Mouse (Mus musculus) thymus, postnatal 10 days (tissue): ENCODE results near the gene Fev.
A peak's percentile ranks its signal among the peaks of the same experiment; 100 is the strongest.

ENCODE experiments used
- DNase-seq, 2 experiments: peaks; one replicate each; pipeline ENCODE4 v3.0.0; 2021; ENCODE audit warnings: low spot score in 2 of 2

The Fev gene

GRCm38 (mm10) chr1:74880785-74881360 lies 4.3 kb downstream of the Fev start:
- peak in 1 of 2 experiments; percentile 36 for DNase-seq

DNA sequence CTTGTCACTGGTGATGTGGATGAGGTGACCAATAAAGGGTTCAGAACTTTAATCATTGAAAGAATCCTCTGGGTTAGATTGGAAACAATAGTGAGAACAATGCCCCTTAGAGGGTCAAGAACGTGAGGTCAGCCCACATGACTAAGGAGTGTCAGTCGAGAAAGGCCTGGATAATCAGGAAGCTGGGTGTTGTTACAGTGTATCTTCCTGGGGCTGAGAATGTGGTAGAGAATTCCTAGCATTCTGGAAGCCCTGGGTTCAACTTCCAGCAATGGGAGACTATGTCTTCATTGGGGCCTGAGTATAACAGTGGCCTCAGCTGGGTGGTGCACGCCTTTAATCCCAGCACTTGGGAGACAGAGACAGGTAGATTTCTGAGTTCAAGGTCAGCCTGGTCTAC lies 8.0 kb downstream of the Fev start:
- DNase-seq = no peak

DNA sequence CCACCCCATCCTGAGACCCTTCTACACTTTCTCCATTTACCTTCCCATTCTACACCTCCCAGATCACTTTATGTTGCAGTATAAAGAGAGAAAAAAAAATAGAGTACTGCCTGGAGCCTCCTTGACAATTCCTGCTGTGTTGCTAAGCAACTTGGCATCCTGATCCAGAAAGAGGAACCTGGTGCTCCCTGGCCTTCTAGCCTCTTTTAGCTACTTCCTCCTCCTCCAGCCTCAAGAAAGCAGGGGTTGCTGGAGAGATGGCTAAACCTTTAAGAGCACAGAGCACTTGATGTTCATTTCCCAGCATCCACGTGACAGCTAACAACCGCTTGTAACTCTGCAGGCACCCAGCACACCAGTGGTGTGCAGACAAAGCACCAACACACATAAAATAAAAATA lies 13.0 kb downstream of the Fev start:
- DNase-seq = no peak

- no peak for DNase-seq
Observed at GRCm38 (mm10) chr1:74861783-74862182, 23.4 kb downstream of the Fev start.

DNA sequence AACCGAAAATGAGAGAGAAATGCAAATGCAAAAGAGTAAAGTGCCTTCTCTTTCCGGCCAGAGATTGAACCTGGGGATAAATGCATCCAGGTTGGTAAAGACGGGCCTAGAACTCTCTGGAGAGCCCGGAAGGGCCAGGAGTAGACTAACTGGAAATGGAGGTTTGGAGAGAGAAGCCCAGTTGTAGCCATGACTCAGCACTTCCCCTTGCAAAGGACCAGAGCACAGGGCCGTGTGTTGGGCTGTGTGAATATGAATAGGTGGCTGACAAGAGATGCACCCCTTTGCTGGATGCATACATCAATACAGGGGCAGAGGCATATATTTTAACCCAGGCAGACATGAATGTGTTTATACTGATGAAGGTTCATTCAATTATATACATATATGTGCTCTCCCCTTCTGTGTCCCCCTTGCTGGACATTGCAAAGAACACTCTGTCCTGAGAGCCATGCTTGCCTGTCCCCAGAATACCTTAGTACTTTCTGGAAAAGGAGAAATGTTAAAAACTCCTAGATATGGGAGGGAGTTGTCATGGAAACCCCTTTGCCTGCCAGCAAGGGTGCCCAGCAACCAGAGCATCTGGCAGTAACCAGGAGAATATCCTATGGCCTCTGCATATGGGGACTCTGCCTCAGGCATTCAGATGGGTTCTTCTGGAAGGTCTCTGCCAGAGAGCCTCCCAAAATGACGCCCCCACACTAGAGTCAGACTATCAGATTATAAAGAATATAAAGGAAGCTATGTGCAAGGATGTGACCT lies 25.8 kb downstream of the Fev start:
- no peak for DNase-seq

- no peak for DNase-seq
Observed at GRCm38 (mm10) chr1:74858805-74859204, 26.4 kb downstream of the Fev start.

- peak in 1 of 2 experiments; percentile 38 for DNase-seq
Observed at GRCm38 (mm10) chr1:74858171-74858719, 27.0 kb downstream of the Fev start.

DNA sequence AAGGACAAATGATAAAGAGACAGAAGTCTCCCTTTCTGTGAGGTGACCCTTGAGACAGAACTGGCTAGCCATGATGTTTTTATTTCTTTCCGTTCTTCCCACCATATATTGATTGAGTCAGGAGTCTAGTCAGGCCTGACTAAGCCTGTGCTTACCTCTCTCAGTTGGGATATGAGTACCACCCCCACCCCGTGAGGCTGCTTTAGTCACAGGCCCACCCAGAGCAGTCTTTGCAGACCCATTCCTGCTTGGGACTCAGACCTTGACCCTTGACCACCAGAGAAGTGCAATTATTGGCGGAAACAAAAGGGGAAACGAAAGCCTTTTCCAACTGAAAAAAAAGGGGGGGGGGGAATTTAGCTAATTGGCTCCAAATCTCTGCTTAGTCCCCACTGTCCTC lies 27.5 kb downstream of the Fev start:
- DNase-seq = no peak

DNA sequence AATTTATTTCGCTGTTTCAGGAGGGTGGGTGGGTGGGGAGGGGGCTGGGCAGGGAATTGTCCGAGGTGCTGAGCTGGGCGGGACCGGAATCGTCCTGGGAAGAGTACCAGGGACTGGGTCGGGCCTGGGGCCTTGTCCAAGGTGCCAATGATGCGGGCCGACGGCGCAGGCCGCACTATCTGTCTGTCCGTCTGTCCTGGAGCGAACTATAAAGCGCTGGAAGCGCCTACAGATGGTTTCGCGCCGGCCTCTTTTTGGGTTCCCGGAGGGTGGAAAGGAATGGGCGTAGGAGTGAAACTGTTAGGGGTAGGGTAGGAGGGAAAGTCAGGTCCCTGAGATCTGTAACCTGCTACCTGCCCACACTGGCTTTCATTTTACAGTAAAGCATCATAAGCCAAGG lies 28.0 kb downstream of the Fev start:
- DNase-seq = no peak

DNA sequence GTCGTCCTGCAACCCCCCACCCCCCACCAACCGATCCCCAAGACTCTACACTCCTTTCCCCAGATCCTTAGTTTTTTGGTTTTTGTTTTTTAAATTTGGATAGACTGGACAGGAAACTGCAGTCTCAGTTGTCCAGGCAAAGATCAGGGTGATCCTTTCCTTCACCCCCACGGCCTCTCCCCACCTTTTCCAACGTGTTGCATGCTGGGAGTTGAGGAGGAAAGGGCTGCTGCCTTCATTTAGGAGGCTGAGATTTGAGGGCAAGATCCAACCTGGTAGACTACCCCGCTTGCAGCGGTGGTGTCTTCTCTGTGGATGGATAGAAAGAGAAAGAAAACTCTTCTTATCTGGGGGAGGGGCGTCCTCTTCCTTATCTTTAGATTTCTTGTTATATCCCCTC lies 28.4 kb downstream of the Fev start:
- no peak for DNase-seq

DNA sequence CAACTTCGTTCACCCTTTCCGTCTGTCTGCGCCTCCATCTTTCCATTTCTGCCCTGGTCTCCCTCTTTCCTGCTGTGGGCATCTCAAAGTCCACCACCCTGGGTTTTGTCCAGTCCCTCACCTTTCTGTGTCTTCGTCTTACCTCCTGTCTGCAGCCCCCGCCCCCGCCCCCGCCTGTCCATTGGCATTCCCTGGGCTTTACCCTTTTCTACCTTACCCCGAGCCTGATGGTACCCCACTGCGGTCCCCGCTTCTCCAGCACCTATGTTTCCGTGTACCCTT lies 28.8 kb downstream of the Fev start:
- DNase-seq = no peak

- DNase-seq = no peak
Observed at GRCm38 (mm10) chr1:74855651-74856438, 29.4 kb downstream of the Fev start.

GRCm38 (mm10) chr1:74855156-74855555 lies 30.1 kb downstream of the Fev start:
- DNase-seq = no peak

DNA sequence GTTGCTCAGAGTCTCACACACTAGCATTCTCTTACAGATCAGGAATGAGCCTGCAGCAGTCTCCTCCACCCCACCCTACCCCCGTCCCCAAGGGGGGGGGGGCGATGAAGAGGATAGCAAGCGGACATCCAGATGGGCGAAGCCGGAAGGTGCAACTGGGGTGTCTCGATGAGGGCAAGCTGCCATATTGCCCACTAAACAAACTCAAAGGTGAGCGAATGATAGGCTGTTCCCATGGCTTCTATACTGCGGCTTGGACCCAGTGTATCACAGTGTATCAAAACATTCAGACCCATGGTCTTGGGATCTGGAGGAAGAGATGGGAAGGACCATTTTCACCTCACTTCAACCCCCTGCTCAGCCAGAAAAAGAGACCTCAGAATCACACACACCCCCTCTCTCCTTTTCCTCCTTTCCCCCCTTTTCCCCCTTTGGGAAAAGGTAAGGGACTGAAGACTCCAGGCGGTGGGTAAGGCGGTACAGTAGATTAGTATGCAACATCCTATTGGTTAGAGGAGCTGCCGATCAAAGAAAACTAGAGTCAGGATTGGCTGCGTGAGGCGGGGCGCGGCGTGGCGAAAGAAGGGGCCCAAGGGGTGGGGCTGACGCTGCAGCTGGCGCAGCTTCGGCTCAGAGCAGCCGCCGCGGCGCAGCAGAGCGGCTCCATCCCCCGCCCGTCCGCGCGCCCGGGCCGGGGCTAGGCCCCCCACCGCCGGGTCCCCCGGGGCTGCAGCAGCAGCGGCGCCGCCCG lies 30.7 kb downstream of the Fev start, which contains the start of gene Cdk5r2:
Gene Cdk5r2 (plus strand): TSS at position 629 of the 751 bp plus-strand sequence.
- peak; percentile 64 to 78 for DNase-seq

GRCm38 (mm10) chr1:74851001-74851775 lies 34.0 kb downstream of the Fev start:
- DNase-seq = no peak

DNA sequence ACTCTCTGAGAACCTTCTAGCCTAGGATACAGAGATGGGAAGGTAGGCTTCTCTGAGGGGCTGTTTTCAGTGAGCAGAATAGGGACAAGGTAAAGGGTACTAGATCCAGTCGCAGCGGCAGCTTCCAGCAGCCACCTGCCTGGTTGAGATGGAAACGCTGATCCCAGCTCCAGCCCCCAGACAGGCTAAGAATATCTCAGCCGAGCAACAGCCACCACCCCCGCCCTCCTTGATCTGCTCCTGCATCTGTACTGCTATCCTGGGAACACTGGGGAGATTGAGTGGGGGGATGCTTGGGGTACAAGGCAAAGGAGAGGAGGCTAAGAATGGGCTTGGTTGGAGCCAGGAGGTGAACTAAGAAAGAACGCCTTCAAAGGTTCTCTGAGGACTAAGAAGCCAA lies 35.0 kb downstream of the Fev start:
- DNase-seq = no peak

DNA sequence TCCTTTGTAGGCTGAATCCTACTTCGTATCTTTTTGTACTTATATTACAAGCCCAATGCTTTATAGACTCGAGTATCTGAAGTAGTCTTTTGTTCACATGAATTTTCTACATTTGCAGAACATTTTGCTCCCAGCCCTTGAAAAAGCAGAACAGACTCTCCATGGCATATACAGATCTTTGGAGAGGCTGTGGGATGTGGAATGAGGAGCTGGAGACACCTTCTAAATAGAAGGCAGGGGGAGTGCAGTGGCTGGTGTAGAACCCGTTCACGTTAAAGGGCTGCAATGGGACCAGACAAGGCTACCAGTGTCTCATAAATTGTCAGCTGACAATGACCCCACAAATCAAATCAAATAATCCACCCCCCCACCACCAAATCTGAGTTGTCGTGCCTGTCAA lies 36.3 kb downstream of the Fev start:
- no peak for DNase-seq

DNA sequence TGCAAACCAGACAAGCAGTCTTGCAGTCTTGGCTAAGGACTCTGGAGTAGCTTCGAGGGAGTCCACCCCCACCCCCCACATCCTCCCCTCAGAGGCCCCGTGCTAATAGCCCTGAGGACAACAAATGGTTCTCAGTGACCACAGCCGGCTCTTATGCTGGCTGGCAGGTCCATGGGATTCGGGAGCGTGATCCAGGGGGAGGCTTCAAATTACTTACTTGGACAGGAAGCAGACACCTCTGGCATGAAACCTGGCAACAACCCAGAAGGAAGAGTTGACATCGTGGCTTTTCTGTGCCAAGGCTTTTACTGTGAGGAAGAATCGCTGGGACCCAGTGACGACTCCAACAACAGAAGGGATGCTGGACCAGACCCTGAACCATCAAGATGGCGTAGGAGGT lies 38.9 kb downstream of the Fev start:
- no peak for DNase-seq

- no peak for DNase-seq
Observed at GRCm38 (mm10) chr1:74843090-74843489, 42.1 kb downstream of the Fev start.

DNA sequence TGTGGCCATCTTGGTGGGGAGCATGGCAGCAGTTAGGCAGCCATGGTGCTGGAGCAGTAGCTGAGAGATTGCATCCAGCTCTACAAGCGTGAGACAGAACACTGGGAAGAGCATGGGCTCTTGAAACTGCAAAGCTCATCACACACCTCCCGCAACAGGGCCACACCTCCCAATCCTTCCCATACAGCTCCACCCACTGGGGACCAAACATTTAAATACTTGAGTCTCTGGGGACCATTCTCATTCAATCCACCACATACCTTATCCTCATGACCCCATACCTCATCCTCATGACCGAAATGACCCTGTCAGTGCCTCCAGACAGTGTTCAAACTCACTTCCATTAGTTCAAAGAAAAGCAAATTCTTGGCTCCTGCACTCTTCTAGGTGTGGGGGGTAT lies 52.0 kb downstream of the Fev start:
- no peak for DNase-seq
